Mouse (Mus musculus): ENCODE results near the gene Ttll9.
A peak's percentile ranks its signal among the peaks of the same experiment; 100 is the strongest.

The Ttll9 gene

DNA sequence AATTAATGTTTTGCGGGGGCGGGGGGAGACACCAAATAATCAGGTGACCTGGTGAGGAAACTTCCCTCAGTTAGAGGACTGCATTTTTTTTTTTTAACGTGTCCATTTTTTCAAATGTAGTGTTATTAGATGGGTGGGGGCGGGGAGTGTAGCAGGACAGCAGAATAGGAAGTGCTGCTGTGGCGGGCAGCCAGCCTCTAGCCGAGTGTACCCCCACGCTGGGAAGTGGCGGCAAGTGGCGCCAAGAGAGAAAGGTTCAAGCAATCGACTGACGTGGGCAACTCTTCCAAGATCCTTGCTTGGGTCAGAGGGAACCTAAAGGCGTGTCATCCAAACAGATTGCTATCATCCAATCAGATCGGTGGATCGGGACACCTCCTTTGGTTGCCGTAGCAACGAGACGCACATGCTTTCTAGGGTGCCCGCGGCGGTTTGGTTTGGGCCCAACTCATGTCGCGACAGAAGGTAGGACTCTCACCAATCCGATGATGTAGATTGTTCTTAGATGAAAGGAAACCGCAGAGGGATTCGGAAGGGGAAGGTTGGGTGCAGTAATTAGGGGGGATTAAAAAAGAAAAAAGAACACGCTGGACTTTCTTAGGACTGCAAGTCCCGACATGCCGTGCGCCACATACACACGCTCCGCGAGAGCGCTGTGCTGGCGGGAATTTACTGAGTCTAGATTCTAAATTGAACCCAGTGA, at the start of gene Ttll9:
TSS of gene Ttll9 (plus strand) at position 395 of the 703 bp plus-strand sequence.
- DNase-seq, result peak; percentile 88

DNA sequence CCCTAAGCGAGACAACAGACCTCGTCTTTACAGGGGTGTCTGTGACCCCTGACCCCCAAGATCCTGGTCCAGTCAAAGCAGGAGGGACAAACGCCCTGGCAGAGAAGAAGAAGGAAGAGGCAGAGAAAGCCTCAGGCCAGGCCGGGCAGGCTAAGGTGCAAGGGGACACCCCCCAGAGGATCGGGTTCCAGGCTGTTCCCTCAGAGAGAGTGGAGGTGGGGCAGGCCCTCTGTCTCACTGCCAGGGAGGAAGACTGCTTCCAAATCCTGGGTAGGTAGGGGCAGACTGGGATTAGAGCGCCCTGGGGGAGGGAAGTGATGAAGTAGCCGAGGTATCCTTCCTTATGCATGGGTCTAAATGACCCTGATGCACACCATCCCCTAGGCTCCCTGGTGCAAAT, 48.8 kb upstream of the Ttll9 start:
- no peak for DNase-seq

DNA sequence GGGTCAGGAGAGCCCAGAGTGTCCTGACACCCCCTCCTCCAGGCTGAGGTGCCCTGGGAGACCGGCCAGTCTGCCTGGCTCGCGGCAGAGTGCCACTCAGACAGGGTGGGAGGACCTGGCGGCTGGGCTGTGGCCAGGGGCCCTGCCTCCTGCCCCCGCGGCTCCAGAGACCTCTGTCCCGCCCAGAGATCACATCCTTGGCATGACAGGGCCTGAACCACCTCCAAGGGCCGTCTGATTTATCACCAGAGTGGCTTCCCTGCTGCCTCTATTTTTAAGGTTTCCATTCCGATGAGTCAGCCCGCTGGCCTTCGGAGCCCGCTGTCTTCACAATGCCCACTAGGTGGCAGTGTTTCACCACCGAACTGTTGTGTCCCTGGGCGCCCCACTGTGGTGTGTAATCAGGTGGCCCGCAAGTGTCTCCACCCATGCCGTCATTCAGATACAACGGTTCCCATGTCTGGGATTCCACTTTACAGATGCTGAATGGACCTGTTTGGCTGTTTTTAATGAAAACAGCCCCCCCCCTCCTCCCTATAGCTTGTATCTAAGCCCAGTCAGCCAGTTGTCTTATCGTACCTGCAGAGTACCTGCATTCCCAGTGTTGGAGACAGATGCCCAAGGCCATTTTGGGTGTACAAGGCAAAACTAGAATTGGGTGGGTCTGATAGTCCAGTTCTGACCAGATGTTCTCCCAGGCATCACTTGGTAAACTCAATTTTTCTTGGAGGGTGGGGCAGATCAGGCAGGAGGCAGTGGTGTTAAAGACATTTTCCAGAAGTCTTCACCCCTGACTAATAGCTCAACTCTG, 47.8 kb upstream of the Ttll9 start:
- peak; percentile 95 to 98 for DNase-seq

DNA sequence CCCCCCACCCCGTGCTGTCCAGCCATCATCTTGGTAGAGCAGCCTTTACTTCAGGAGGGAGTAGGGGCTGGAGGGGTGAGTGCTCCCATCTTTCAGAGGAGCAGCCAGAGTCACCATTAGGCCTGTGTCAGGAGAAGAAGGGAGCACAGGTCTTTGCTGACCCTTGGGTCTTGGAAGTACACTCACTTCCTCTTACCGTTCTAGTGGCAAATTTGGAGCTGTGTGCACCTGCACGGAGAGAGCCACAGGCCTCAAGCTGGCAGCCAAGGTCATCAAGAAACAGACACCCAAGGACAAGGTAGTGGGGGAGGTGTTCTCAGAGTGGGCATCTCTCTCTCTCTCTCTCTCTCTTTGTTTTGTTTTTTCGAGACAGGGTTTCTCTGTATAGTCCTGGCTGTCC, 46.8 kb upstream of the Ttll9 start:
- no peak for DNase-seq

DNA sequence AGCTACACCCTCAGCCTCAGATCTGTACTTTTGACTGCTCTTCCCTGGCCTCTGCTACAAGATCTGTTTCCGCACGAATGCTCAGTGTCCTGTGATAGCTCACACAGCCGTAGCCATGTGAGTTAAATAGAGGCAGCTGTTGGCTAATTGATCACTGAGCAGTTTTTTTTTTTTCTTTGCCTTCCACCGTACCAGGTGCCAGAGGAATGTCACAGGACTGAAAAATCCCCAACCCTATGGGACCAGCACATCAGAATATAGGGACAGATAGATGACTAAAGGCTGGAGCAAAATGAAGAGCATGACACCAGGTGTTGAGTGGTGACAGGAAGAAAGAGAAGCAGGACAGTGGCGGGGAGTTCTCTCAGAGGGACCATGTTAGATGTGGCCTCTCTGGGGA, 46.2 kb upstream of the Ttll9 start:
- DNase-seq, result no peak

DNA sequence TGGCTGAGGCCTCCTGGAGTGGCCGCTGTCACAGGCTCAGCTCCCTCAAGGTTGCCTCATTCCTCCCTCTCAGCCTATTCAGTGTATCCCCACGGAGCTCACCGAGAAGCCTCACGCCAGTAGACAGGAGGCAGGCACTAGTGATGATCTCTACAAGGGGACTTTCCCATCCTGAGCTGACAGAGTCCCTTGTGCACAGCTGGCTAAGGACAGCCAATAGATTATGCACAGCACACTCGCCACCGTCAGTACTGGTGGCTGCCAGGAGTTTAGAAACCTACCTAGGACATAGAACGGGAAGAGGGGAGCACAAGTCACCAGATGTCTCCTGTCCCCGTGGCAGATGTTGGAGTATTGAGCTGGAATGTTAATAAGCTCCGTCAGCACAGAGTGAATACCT, 44.6 kb upstream of the Ttll9 start:
- no peak for DNase-seq

DNA sequence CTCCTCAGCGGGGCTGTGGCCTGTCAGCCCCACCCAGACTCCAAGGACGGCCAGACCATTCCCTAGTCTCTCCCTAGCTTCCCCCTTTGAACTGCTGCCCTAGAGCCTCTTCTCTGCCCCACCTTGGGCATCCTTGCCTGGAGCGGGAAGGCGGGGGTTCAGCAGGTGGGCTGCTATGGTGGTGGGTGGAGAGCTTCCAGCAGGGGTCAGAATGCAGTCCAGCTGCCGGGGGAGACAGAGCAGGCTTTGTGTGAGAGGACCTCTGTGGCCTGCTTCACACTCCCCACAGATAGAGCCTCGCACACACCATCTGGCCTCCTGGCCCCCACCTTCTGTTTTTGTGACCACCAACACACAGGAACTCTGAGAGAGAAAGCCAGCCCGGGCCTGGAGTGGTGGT, 39.9 kb upstream of the Ttll9 start:
- peak; percentile 62 to 80 for DNase-seq

DNA sequence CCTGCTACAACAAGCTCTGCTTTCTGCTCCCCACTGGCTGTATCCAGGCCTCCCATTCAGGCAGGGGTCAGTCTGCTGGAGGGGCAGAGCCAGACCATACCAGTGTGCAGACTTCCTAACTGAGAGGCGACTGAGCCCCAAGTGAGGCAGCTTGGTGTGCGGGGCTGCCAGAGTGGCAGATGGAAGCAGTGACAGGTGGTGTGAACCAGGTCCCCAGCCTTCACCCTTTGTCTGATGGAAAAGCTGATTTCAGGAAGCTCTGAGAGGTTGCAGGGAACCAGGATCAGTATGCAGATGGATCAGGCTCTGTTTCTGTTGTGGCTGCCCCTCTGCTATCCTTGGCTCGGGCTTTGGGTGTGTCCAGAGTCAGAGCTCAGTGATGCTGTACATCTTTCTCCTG, 38.7 kb upstream of the Ttll9 start:
- DNase-seq, result peak; percentile 71 to 80

DNA sequence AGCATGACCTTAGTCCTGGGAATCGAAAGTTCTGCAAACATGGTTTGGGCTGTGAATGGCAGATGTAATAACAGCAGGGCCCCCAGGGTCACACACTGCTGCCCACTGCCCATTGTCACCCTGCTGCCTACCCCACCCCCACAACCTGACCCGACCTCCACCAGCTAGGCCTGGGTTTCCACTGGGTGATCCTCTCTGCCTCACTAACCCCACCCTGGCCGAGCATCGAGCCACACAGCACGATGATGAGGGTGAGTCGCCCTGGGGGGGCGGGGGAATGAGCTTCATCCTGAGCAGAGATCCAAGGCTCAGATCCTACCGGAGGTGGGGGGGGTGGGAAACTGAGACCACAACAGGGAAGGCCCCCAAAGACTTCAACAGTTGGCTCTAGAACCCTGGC, 38.2 kb upstream of the Ttll9 start:
- DNase-seq, result peak in 1 of 2 experiments; percentile 45

DNA sequence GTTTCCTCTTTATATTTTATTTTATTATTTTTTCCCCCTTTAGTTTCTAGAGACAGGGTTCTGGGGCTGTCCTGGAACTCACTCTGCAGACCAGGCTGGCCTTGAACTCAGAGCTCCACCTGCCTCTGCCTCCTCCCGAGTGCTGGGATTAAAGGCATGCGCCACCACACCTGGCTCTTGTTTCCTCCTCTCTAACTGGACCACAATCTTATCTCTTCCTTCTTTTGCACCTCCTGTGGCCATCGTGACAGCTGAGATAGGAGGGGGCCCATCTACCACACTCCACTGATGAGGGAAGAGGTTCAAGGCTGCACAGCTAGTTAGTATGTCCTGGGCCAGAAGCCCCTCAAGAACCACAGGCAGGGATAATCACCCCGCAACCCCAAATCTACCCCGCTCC, 37.7 kb upstream of the Ttll9 start:
- DNase-seq, result no peak

DNA sequence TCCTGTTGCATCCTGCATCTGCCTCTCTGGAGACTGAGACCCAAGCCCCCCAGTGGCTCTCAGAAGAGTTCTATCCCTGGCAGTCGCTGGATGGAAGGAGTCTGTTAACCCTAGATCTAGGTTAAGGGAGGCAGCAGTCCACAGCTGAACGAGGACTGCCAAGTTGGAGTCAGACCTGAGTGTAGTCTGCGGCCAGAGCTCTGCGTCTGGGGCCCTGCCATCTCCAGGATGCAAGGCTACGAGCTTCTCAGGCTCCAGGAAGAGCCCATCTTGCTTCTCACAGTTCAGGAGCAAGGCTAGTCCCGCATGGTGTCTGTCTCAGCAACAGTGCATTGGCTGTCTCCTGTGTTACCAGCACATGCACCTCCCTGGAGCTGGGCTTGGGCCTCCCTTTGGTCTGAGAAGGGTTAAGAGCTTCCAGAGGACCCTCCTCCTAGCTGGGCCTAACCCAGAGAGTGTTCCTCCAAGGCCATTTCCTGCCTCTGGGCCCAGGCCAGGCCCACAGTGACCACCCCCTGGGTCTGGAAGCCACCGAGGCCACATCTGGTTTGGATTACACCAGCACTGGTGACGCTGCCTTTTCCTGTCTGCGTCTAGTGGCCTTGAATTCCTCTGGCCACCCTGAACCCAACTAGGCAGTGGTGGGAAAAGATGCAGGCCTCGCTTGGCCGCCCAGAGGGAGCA, 37.0 kb upstream of the Ttll9 start:
- no peak for DNase-seq

DNA sequence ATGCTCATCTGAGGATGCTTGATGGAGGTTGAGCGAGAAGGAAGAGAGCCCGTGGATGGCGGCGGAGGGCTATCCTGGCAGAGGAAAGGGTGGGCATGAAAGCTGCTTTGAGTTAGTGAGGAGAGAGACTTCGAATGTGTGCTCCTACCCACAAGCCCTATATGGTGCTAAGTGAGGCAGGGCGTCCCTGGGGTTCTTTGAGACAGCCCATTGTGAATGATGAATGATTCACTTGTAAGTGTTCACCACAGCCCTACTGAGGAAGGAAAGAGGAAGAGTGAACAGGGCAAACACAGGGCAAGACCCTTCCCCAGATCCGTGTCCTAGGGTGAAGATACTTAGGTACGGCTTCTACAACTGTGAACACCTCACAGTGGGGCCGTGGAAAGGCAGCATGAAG, 35.4 kb upstream of the Ttll9 start:
- DNase-seq, result no peak

DNA sequence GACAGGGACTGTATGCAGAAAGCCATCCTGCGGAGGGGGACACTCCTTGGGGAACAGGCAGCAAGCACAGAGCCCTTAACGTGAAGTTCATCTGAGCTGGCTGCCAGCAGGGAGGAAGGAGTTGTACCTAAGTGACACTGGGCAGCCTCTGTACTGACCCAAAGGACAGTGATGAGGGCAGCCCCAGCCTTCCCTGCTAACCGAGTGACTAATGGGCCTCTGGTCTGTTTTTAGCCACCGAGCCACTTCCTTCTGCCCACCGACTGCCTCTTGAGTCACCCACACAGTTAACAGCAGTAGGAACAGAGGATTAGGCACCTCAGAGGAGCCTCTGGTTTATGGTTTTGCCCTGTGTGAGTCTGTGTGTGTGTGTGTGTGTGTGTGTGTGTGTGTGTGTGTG, 34.9 kb upstream of the Ttll9 start:
- DNase-seq, result no peak

DNA sequence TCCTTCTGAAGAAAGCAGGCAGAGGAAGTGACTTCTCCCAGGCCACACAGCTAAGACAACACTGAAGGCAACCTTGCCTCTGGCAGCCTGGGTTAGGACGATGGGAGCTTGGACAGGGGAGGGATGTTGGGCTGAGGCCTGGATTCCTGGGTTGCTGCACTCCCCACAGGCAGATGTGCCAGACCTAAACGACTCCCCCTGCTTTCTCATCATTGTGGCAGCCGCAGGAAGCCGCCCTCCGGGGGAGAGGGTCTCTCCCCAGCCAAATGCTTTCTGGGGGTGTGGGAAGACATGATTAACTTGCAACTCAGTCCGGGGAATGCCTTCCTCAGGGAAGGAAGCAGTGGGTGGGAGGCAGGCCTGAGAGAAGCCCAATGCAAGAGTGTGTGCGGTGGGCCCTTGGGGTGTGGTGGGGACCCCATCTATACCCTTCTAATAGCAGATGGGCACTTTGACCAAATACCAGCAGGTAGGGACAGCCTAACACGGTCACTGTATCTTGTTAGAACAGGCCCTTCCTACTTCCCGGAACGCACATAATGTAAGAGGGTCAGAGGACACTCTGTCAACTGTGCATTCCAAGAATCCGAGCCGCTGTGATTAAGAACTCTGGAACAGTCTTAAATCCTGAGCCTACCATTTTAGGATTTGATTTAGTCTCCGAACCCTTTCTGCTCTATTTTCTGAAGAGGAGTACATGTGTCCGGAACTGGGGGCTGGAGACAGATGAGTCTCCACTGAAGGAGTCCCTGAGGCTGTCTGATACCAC, 33.9 kb upstream of the Ttll9 start:
- DNase-seq, result no peak

DNA sequence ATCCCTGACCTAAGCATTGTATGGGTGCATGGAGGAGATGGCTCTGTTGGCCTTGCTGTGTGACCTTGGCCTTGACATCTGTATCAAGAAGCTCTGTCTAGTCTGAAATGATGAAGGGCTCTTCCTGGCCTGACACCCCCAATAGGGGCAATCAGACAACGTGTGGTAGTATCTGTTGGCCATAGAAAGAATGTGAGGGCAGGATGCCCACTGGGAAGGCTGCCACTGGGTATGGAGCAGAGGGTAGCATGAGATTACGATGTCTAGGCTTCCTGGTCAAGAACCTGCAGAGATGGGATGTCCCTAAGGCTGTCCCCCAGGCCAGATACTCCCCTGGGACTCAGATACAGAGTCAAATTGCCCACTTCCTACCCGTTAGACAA, 33.3 kb upstream of the Ttll9 start:
- DNase-seq, result peak in 1 of 2 experiments; percentile 52

DNA sequence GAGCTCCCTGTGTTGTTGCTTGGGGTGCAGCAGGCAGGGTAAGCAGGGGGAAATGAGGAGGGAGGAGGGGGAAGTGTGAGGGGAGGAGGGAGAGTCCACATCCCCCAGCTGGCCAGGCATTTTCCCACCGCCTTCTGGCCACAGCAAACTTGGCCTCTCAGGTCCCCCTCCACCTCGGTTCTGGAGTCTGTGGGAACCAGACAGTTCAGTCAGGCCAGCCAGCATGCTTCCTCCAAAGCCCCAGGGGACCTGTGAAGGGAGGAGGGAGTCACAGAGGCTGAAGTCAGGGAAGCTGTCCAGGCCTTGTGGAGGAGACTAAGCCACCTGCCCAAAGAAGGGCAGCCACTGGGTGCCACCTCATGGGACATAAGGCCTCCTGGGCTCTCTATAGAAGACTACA, 32.0 kb upstream of the Ttll9 start:
- peak in 1 of 2 experiments; percentile 23 for DNase-seq

DNA sequence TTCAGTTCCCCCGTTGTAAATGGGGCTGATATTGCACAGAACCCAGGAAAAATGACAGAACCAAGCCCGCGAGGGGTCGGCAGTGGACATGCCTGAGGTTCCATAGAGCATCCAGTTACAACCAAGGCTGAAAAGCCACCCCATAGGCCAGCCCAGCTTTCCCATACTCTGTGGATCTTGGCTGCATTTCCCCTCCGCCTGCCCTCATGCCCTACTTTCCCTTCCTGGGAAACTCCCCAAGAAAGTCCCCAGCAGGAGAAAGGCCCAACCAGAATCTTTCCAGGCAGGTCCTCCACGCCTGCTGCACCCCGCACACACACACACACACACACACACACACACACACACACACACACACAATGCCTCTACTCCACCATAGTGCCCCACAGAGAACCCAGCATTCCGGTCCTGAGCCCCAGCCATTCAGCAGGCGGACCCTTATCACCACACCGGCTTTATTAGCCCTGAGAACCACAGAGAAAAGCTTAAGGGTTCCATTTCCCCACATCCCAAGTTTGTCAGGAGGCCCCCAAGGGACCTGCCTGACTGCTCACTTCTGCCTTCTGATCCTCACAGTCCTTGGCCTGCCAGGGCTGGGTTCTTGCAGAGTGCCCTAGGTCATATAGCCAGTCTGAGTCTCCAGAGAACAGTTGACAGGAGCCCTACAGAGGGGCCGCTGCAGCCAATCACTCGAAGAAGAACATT, 30.7 kb upstream of the Ttll9 start:
- no peak for DNase-seq

DNA sequence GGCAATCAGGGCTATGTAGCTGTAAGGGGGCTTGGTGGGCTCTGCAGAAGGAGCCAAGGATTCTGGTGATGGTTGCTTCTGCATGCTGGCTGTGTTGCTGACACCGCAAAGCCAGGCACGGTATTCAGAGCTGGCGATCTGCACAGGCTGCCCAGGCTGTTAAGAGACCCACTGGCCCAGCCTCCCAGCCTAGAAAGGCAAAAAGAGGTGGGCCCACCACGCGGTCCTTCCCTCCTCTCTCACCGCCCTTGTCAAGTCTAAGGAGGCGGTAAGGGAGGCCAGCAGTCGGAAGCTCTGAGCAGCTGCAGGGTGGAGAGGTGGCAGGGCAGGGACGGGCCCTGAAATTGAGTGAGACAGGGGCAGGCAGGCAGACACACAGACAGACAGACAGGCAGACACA, 29.2 kb upstream of the Ttll9 start, which contains the start of gene Foxs1:
TSS of gene Foxs1 (minus strand) at position 161 of the 400 bp plus-strand sequence.
- peak in 1 of 2 experiments; percentile 20 for DNase-seq

DNA sequence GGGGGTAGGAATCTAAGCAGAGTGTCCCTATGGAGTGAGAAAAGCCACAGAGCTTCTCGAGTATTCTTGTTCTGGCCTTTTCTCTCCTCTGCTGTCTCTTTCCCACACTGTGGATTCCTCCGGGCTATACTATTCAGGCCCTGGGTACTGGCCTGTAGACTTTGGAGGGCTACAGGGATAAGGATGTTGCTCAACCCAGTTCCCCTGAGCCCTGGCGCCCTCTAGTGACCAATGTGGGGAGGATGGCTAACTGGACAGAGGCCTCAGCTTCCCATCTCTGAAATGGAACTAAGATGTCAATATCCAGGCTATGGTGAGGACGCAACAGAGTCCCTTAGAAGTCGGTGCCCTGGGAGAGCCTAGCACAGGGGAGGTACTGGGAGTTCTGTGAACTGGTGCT, 28.7 kb upstream of the Ttll9 start:
- DNase-seq, result peak; percentile 80 to 83

DNA sequence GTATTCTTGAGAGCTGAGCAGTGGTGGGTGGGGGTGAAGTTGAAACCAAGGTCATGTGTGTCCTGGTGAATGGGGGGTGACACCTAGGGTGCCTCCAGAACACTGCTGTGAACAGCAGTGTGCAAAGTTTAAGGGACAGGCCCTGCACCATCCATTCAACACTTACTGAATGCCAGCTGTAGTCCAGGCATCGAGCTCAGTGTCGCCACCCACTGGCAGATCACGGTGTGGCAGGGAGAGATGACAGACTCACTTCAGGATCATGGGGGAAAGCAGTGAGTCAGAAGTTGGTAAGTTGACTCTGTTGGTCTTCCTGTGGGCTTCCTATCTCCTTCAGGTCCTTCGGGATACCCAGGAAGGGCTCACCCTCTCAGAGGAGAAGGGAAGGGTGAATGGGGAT, 22.4 kb upstream of the Ttll9 start:
- peak; percentile 72 to 80 for DNase-seq

DNA sequence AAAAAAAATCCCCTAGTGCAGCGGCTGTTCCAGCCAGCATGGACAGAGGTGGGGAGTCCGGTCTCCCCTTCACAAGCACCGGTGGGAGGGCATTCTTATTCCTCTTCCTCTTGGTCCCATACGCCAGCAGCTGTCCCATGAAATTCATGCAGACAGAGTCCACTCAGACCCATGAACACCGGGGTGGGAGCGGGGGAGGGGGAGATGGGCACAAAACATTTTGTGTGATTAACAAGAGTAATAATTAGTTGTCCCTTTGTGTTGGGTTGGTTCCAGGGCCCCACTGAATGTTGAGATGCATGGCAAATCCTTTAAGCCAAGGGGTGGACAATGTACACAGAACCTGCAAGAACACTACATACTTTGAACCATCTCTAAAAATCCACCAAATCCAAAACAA, 21.2 kb upstream of the Ttll9 start:
- peak; percentile 46 to 50 for DNase-seq

DNA sequence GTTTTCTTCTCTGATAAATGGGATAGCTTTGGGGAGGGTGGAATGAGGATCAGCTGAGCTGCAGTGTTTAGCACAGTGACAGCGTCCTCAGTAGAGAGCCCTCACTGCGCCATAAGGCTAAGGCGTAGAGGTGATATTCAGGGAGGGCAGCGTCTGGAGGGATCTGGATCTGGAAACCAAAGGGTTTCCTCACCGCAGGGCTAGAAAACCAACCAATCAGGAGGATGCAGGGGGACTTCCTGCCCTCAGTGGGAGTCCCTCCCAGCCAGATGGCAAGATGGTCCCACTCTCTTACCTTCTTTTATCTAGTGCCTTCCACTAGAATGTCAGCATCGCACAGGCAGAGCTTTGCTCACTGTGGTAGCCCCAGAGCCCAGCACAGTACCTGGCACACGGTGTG, 20.5 kb upstream of the Ttll9 start:
- peak; percentile 51 to 61 for DNase-seq
